ENCODE assay signal across 12 mouse cellular contexts in the genomic region with DNA sequence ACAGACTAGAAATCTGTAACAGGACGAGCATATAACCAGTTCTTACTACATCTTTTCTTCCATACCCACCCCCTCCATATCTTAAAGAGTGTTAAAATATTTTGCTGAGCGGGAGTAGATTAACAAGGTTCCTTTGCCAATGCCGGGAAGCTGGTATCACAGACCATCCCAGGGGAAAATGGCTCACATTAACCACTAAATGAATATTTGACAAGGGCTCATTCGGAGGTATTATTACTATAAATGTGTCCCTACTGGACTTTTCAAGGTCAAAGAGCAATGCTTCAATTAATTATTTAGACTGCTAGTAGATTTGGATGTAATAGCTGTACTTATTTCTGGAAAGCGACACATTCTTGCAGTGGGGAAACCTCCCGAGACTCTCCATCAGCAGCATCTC. TPM values are rescaled to one million over a fixed set of nuclear protein-coding genes. Genes with fewer than 3 reads are reported as not detected.
DNase-seq lines count a peak whose midpoint lies in the region; ATAC-seq lines count a peak whose summit lies in the region.
"Had no signal": no experiment of that assay in that cellular context is flagged by ENCODE, and none has a peak within 500 bp of the region (broad histone marks: within the 10 kb centered on the region; RNA-seq: fewer than 3 reads in every experiment).

No protein-coding gene starts in this region.

- H3K9me3 ChIP-seq in forebrain, embryonic 10.5 days: no peaks in the 10 kb centered on the region
- no peaks in the 10 kb centered on the region for H3K9me3 ChIP-seq in hindbrain, embryonic 15.5 days
- H3K9me3 ChIP-seq in neural tube, embryonic 14.5 days (ENCODE audit: control insufficient read depth, low read length): no peaks in the 10 kb centered on the region
- H3K9me3 ChIP-seq: heart, embryonic 13.5 days; intestine, embryonic 15.5 days had no signal

- H3K4me2 ChIP-seq in hindbrain, embryonic 15.5 days: peak overlapping the region; percentile 42
- peak overlapping the region; percentile 46; the same call in 1 of the 2 replicates for H3K4me2 ChIP-seq in neural tube, embryonic 14.5 days (ENCODE audit: low read depth, low read length)
- H3K4me2 ChIP-seq: heart, embryonic 13.5 days; intestine, embryonic 15.5 days had no signal

- H3K27ac ChIP-seq in forebrain, embryonic 10.5 days: peak overlapping the region; percentile 99
- H3K27ac ChIP-seq in hindbrain, embryonic 15.5 days (replicated peaks): peak overlapping the region; percentile 87
- H3K27ac ChIP-seq in neural tube, embryonic 14.5 days (ENCODE audit: low read depth, low read length): peak overlapping the region; percentile 52; the same call in 1 of the 2 replicates
- H3K27ac ChIP-seq: heart, embryonic 13.5 days; intestine, embryonic 15.5 days had no signal

- H3K27me3 ChIP-seq in forebrain, embryonic 10.5 days (ENCODE audit: poor library complexity, severe bottlenecking): peaks cover 81% of the 10 kb centered on the region
- H3K27me3 ChIP-seq in hindbrain, embryonic 15.5 days: peaks cover 34% of the 10 kb centered on the region
- H3K27me3 ChIP-seq in neural tube, embryonic 14.5 days (ENCODE audit: control insufficient read depth, insufficient read depth, low read length): peaks cover 22% of the 10 kb centered on the region

- H3K36me3 ChIP-seq in forebrain, embryonic 10.5 days (replicated peaks): peaks cover 44% of the 10 kb centered on the region
- H3K36me3 ChIP-seq in hindbrain, embryonic 15.5 days: no peaks in the 10 kb centered on the region
- no peaks in the 10 kb centered on the region for H3K36me3 ChIP-seq in neural tube, embryonic 14.5 days (ENCODE audit: control insufficient read depth, insufficient read depth, low read length)
- H3K36me3 ChIP-seq: heart, embryonic 13.5 days; intestine, embryonic 15.5 days had no signal

- no peak for ATAC-seq in hindbrain, embryonic 15.5 days (ENCODE audit: low FRiP score, low read depth)
- no peak for ATAC-seq in neural tube, embryonic 14.5 days (ENCODE audit: low read depth)
- ATAC-seq: intestine, embryonic 15.5 days had no signal

- H3K4me3 ChIP-seq in forebrain, embryonic 10.5 days: peak overlapping the region; percentile 79
- peak overlapping the region; percentile 39 for H3K4me3 ChIP-seq in hindbrain, embryonic 15.5 days
- H3K4me3 ChIP-seq in neural tube, embryonic 14.5 days (ENCODE audit: low read depth, low read length): peak overlapping the region; percentile 30
- H3K4me3 ChIP-seq: heart, embryonic 13.5 days; intestine, embryonic 15.5 days had no signal

- H3K9ac ChIP-seq in hindbrain, embryonic 15.5 days: peak overlapping the region; percentile 33; the same call in 1 of the 2 replicates
- H3K9ac ChIP-seq in neural tube, embryonic 14.5 days (replicated peaks; ENCODE audit: low read depth, low read length): peak overlapping the region; percentile 48
- H3K9ac ChIP-seq: heart, embryonic 13.5 days; intestine, embryonic 15.5 days had no signal

- 19% methylated on average over 6 of the region's 6 CpGs for WGBS in forebrain, embryonic 10.5 days
- whole genome bisulfite sequencing in hindbrain, embryonic 15.5 days: 10% methylated on average over 6 of the region's 6 CpGs
- WGBS in neural tube, embryonic 14.5 days: 11% methylated on average over 6 of the region's 6 CpGs

- DNase-seq in embryo, embryonic 11 days: peak; percentile 54
- no peak for DNase-seq in forebrain, embryonic 10.5 days (ENCODE audit: extremely low spot score, low spot score)
- no peak for DNase-seq in spleen, postnatal 10 days (ENCODE audit: low spot score in 2 of 2)
- no peak for DNase-seq in adrenal gland, adult 8-10 months
- no peak for DNase-seq in gastrocnemius, postnatal 10 days
- DNase-seq in frontal cortex, adult 2 months (ENCODE audit: extremely low spot score in 1 of 2, low spot score in 1 of 2): no peak
- DNase-seq: right cerebral cortex, postnatal 25 days had no signal

- peaks cover 46% of the 10 kb centered on the region for H3K4me1 ChIP-seq in forebrain, embryonic 10.5 days
- peaks cover 14% of the 10 kb centered on the region for H3K4me1 ChIP-seq in hindbrain, embryonic 15.5 days (replicated peaks)
- H3K4me1 ChIP-seq in neural tube, embryonic 14.5 days (ENCODE audit: control insufficient read depth, insufficient read depth, low read length): peaks cover 13% of the 10 kb centered on the region

RNA-seq across cellular contexts. Expression of a gene that starts 4.6 kb away (rescaled TPM):
- polyA plus RNA-seq in forebrain, embryonic 10.5 days (2016; fragmentation: Nextera tagmentation; extraction: Ambion mirVana): 29.2 and 29.3 TPM in 2 replicates
- polyA plus RNA-seq in hindbrain, embryonic 15.5 days (2015; fragmentation: Nextera tagmentation; extraction: Ambion mirVana): 18.3 and 19.2 TPM in 2 replicates
- 12.2 and 18.2 TPM in 2 replicates for polyA plus RNA-seq in neural tube, embryonic 14.5 days (2014; fragmentation: Nextera tagmentation; extraction: Ambion mirVana)
- under 1 TPM; 0.28 to 0.38 (median 0.33) TPM for total RNA-seq in adrenal gland, adult 8-10 months (2022)
- total RNA-seq in gastrocnemius, postnatal 10 days (2021): under 1 TPM; 0.38 to 0.77 TPM
- 42.7 and 44.8 TPM in 2 replicates for polyA plus RNA-seq in frontal cortex, adult 2 months (2012; rRNA removed)
- total RNA-seq: gastrocnemius, adult 18-20 months had no signal
